Mouse (Mus musculus) WW6 (cell line): Measurements from ENCODE around the gene Rxra.

Source experiments
- DNase-seq: peaks from one replicate; pipeline ENCODE4 v3.0.0-alpha.2; 2013; ENCODE audit warnings: low read depth, low spot score

Gene Rxra

GRCm38 (mm10) chr2:27702904-27703666, 26.8 kb downstream of the Rxra start:
- no peak for DNase-seq

GRCm38 (mm10) chr2:27703852-27704640, 27.8 kb downstream of the Rxra start:
- DNase-seq = no peak

GRCm38 (mm10) chr2:27704641-27705040, 28.4 kb downstream of the Rxra start:
- DNase-seq = no peak

- no peak for DNase-seq
Observed at GRCm38 (mm10) chr2:27710871-27711382, 34.7 kb downstream of the Rxra start.

- no peak for DNase-seq
Observed at GRCm38 (mm10) chr2:27712626-27713025, 36.4 kb downstream of the Rxra start.

- DNase-seq = no peak
Observed at GRCm38 (mm10) chr2:27713378-27713777, 37.1 kb downstream of the Rxra start.

- DNase-seq = no peak
Observed at GRCm38 (mm10) chr2:27714131-27714530, 37.9 kb downstream of the Rxra start.

- no peak for DNase-seq
Observed at GRCm38 (mm10) chr2:27715221-27715620, 39.0 kb downstream of the Rxra start.

GRCm38 (mm10) chr2:27716339-27716738, 40.1 kb downstream of the Rxra start:
- no peak for DNase-seq

- no peak for DNase-seq
Observed at GRCm38 (mm10) chr2:27718191-27718590, 42.0 kb downstream of the Rxra start.

GRCm38 (mm10) chr2:27719601-27720000, 43.4 kb downstream of the Rxra start:
- no peak for DNase-seq

- no peak for DNase-seq
Observed at GRCm38 (mm10) chr2:27721611-27722010, 45.4 kb downstream of the Rxra start.

GRCm38 (mm10) chr2:27724729-27725316, 48.6 kb downstream of the Rxra start:
- no peak for DNase-seq

GRCm38 (mm10) chr2:27727994-27728854, 52.0 kb downstream of the Rxra start:
- DNase-seq = no peak

GRCm38 (mm10) chr2:27729009-27729408, 52.8 kb downstream of the Rxra start:
- DNase-seq = no peak

- no peak for DNase-seq
Observed at GRCm38 (mm10) chr2:27730002-27730905, 54.0 kb downstream of the Rxra start.

GRCm38 (mm10) chr2:27733021-27733420, 56.8 kb downstream of the Rxra start:
- DNase-seq = no peak

- DNase-seq = no peak
Observed at GRCm38 (mm10) chr2:27734328-27734727, 58.1 kb downstream of the Rxra start.

- DNase-seq = no peak
Observed at GRCm38 (mm10) chr2:27734800-27735199, 58.6 kb downstream of the Rxra start.

- no peak for DNase-seq
Observed at GRCm38 (mm10) chr2:27736802-27737201, 60.6 kb downstream of the Rxra start.
